Mouse (Mus musculus): ENCODE data around the gene Gjd2. TPM values are rescaled to one million over a fixed set of nuclear protein-coding genes. Genes with fewer than 3 reads are reported as not detected.

Gjd2 gene
- not detected for polyA plus RNA-seq (2014; fragmentation: Illumina TruSeq; extraction: RNeasy Lipid Tissue Mini Kit (QIAGEN cat#74804))

DNA sequence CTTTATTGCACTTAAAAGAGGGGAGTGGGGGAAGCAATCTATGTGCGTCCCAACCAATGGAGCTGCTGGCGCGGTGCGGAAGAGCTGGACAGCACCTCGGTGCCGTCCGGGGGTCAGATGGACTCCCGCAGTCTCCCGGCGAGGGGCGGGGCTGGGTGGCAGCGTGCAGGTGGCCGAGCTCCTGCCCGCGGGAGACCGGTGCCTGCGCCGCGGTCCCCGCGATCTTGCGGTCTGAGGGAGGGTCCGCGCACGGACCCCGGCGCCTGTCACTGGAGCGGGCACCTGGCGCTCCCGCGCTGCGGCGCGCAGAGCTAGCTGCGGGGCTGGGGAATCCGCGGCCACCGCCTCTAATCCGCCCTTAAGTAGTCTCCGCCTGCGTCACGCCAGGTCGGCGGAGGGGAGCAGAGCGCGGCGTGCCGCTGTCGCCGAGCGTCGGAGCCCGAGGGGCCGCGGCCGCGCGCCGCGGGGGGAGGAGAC is at the start of gene Gjd2:
Gjd2 (minus strand) TSS at position 325 of the 477 bp plus-strand sequence.

DNA sequence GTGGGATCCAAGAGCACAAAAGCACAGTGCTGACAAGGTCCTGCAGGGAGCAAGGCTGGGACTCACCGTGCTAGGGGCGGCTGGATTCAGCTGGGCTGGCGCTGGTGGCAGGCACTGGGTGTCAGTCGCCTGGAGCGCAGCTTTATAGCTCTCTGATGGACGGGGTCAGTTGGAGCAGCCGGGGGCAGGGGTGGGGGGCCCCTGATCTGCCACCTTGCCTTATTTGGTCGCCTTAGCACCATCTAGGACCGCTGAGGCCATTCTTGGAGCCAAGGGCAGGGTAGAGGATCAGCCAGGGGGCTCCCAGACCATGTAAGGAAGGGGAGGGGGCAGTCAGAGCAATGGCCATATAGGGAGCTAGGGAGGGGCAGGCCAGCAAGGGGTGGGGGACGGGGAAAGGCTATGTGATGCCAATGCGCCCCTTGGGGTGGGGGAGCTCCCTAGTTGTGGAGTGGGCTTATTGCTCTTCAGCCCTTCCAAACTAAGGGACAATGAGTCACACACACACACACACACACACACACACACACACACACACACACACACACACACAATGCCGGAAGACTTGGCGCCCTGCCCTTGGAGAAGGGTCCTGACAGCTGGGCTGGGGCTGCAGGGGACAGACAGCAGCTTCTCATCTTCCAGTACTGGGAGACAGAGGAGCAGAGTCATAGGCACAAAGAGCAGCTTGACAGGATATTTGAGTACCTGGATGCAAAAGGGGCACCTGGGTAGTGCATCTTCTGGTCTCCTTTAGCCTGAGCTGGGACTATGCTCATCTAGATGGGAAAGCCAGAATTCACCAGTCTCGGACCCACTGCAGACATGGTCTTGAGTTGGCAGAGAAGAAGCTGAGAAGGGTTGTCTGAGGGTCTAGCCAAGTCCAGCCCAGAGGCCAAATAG is 39.5 kb upstream of the Gjd2 start, which contains the start of gene Actc1:
Actc1 (minus strand) TSS at position 853 of the 903 bp plus-strand sequence.

Other genes with a start within 250 kb of the Gjd2 start
- gene Scg5, start 184.5 kb downstream of the Gjd2 start, polyA plus RNA-seq (2014; fragmentation: Illumina TruSeq; extraction: RNeasy Lipid Tissue Mini Kit (QIAGEN cat#74804)), result 16.4 TPM
- 41.2 TPM for gene Arhgap11a, start 165.0 kb downstream of the Gjd2 start, polyA plus RNA-seq (2014; fragmentation: Illumina TruSeq; extraction: RNeasy Lipid Tissue Mini Kit (QIAGEN cat#74804))
- 0.31 TPM for gene Actc1, start 39.9 kb upstream of the Gjd2 start, polyA plus RNA-seq (2014; fragmentation: Illumina TruSeq; extraction: RNeasy Lipid Tissue Mini Kit (QIAGEN cat#74804))
- gene Aqr, start 173.4 kb upstream of the Gjd2 start, polyA plus RNA-seq (2014; fragmentation: Illumina TruSeq; extraction: RNeasy Lipid Tissue Mini Kit (QIAGEN cat#74804)), result 67.4 TPM
- 48.7 TPM for gene Zfp770, start 187.8 kb upstream of the Gjd2 start, polyA plus RNA-seq (2014; fragmentation: Illumina TruSeq; extraction: RNeasy Lipid Tissue Mini Kit (QIAGEN cat#74804))